Mouse (Mus musculus): Measurements from ENCODE around the gene Ntsr1.

DNA sequence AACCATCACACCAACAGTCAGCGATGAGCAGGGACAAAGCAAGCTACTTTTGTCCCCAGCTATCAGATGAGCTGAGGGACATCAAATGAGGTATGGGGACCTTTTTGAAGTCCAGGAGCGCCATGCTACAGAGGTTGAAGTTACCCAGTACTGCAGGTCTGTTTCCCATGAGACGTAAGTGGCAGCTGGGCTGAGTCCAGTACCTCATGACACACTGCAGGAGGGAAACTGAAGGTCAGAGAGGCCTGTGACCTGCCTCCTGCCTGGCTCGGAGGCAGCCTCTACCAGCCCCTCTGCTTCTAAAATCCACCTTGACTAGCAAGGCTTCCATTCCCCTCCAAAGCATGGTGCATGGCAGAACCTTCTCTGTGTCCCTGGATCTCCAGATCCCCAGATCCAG lies 40.3 kb upstream of the Ntsr1 start:
- TF ChIP-seq GATA1 (IDR thresholded peaks at IDR 0.05; ENCODE audit: low read length) (no peak), TAL1 (IDR thresholded peaks at IDR 0.05; ENCODE audit: low read length) (no peak)

All from erythroblast, embryonic 14.5 days (primary cell).